Mouse (Mus musculus): ENCODE data around the gene Rtn2.
A peak's percentile ranks its signal among the peaks of the same experiment; 100 is the strongest.

GRCm38 (mm10) chr7:19309884-19310641 lies 27.6 kb downstream of the Rtn2 start, which contains the start of gene Fosb:
- no peak for TF ChIP-seq POLR2A (IDR thresholded peaks at IDR 0.05; ENCODE audit: insufficient read depth, low read length)
- peak; percentile 45 for TF ChIP-seq CTCF (IDR thresholded peaks at IDR 0.05; ENCODE audit: low read depth, low read length)

Measured in ES-Bruce4 (cell line).